Mouse (Mus musculus) intestine, embryonic 16.5 days (tissue): ENCODE results near the gene Ppp2r3a. TPM values are rescaled to one million over a fixed set of nuclear protein-coding genes. Genes with fewer than 3 reads are reported as not detected.
A peak's percentile ranks its signal among the peaks of the same experiment; 100 is the strongest.

ENCODE experiments used
- ATAC-seq: fragments of 200-750 bp; cut with Nextera tagmentation; 2 replicates; pipeline ENCODE4 v1.8.0; 2017; ENCODE audit warnings: moderate TSS enrichment, moderate library complexity
- H3K27ac ChIP-seq: fragments of 300-500 bp; sonication (generic); 2 replicates; pipeline ENCODE4 v1.5.1; 2014; ENCODE audit warnings: mild to moderate bottlenecking, low read length
- H3K27me3 ChIP-seq: fragments of 300-500 bp; sonication (generic); replicated peaks from 2 replicates; pipeline ENCODE4 v1.6.1; 2014; ENCODE audit warnings: low read length, control low read depth, mixed read lengths; ENCODE audit not compliant: control insufficient read depth, insufficient read depth
- H3K36me3 ChIP-seq: fragments of 300-500 bp; sonication (generic); 2 replicates; pipeline ENCODE4 v1.6.1; 2014; ENCODE audit warnings: low read length, control low read depth; ENCODE audit not compliant: control insufficient read depth, insufficient read depth
- H3K4me1 ChIP-seq: fragments of 300-500 bp; sonication (generic); 2 replicates; pipeline ENCODE4 v1.6.1; 2014; ENCODE audit warnings: low read length, control low read depth, mixed read lengths; ENCODE audit not compliant: control insufficient read depth, insufficient read depth
- H3K4me2 ChIP-seq: fragments of 300-500 bp; sonication (generic); 2 replicates; pipeline ENCODE4 v1.6.1; 2014; ENCODE audit warnings: low read depth, low read length, control low read depth
- H3K4me3 ChIP-seq: fragments of 300-500 bp; sonication (generic); 2 replicates; pipeline ENCODE4 v1.5.1; 2014; ENCODE audit warnings: mild to moderate bottlenecking, low read length
- H3K9ac ChIP-seq: fragments of 300-500 bp; sonication (generic); 2 replicates; pipeline ENCODE4 v1.6.1; 2014; ENCODE audit warnings: low read depth, low read length
- H3K9me3 ChIP-seq: fragments of 300-500 bp; sonication (generic); 2 replicates; pipeline ENCODE4 v1.6.1; 2016; ENCODE audit warnings: low read length, control low read depth; ENCODE audit not compliant: control insufficient read depth
- WGBS: fragments of 180-500 bp; shearing (Covaris S2); extraction: QIAGEN DNeasy Blood & Tissue Kit; methylation state at CpG from one replicate; pipeline ENCODE4 v1.1.7; 2014; 5-methylcytosine and 5-hydroxymethylcytosine counted together
- polyA plus RNA-seq: library from polyadenylated mRNA; unstranded; fragments of >200 nt; fragmentation: Nextera tagmentation; extraction: Ambion mirVana; gene quantifications from 2 replicates; pipeline ENCODE4 v1.2.1, GENCODE M21; 2015

The Ppp2r3a gene
- polyA plus RNA-seq, 1 experiment from 2014 or later: 7.4 TPM

DNA sequence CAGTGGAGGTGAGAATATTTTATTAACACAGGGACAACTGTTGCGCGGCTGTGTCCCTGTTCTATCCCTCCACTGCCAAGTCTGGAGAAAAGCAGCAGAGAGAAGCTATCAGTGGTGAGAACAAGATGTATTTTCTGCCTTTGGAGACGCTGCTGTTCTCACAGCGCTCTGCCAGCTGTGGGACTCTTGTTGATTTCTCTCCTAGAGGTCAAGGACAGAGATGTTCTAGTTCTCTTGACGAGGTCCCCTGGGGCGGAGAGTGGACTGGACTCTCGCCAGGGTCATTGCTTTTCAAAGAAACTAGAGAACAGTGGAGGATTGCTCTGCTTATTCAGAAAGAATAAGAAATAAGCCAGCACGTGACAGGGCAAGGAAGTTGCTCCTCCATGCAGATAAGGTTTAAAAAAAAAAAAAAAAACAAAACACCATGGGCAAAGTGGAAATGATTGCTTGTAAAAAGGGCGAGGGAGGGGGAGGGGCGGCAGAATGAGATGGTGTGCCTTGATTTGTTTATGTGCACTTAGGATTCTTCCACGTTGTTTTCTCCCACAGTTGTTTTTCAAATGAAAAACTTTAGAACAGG is 10.5 kb upstream of the Ppp2r3a start:
- no peak overlapping the region for H3K4me2 ChIP-seq

DNA sequence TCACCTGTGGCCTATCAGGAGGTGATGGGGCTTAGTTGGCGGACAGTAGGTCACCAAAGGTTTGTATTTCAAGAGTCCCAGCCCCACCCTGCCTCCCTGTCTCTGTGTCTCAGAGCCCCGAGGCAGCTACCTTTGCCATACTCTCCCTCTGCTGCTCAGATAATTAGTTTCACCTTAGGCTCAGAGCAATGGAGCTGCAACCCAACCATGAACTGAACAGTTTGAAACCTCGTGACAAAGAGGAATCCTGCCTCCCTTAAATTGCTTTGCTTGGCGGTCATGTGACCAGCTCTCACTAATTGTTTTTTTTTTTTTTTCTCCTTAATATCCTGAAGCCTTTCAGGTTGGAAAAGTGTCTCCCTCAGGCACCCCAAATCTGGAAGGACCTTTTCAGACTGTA is 9.8 kb upstream of the Ppp2r3a start:
- Histone ChIP-seq H3K4me2 (no peak overlapping the region), H3K4me3 (no peak overlapping the region), H3K4me1 (peaks cover 3% of the 10 kb centered on the region; the same call in 1 of the 2 replicates), H3K9me3 (no peaks in the 10 kb centered on the region), H3K36me3 (no peaks in the 10 kb centered on the region), H3K9ac (no peak overlapping the region), H3K27me3 (no peaks in the 10 kb centered on the region), H3K27ac (no peak overlapping the region)
- no peak for ATAC-seq
- 73% methylated on average over 4 of the region's 4 CpGs for WGBS

More for the DNA sequence above, 10.5 kb upstream of the Ppp2r3a start:
- no peaks in the 10 kb centered on the region for H3K36me3 ChIP-seq
- H3K4me3 ChIP-seq: no peak overlapping the region
- ATAC-seq: 0 out of 2 replicates have a peak, but pooled peaks have one; percentile 29
- no peaks in the 10 kb centered on the region for H3K27me3 ChIP-seq
- no peak overlapping the region for H3K9ac ChIP-seq
- no peak overlapping the region for H3K27ac ChIP-seq
- no peaks in the 10 kb centered on the region for H3K9me3 ChIP-seq
- WGBS: 45% methylated on average over 11 of the region's 11 CpGs
- H3K4me1 ChIP-seq: peaks cover 3% of the 10 kb centered on the region; the same call in 1 of the 2 replicates

- no peak overlapping the region for H3K9ac ChIP-seq
- no peaks in the 10 kb centered on the region for H3K9me3 ChIP-seq
- H3K4me2 ChIP-seq: no peak overlapping the region
- WGBS: 50% methylated on average over 3 of the region's 3 CpGs
- no peaks in the 10 kb centered on the region for H3K36me3 ChIP-seq
- peak overlapping the region; percentile 31; the same call in 1 of the 2 replicates for H3K27ac ChIP-seq
- no peaks in the 10 kb centered on the region for H3K27me3 ChIP-seq
- H3K4me1 ChIP-seq: peaks cover 12% of the 10 kb centered on the region
- no peak overlapping the region for H3K4me3 ChIP-seq
- ATAC-seq: peak; percentile 14; the same call in 1 of the 2 replicates
Measured at GRCm38 (mm10) chr9:101253136-101253535, 1.5 kb upstream of the Ppp2r3a start.

DNA sequence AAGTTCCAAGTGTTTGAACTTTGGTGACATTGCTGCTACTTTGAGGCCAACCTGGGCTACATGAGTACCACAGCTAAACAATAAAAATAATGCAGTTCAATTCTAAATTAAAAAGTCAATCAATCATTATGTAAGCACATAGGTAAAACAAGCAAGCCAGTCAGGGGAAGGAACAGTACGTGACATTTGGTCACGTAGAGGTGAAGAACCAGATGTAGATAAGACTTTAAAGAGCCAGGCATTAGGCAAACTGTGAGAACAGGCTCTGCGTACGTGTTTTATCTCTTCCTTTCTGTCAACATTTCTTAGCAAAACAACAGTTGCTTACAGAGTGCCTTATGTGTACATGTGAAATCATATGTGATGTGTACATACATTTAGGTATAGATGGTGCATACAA is 946 bp upstream of the Ppp2r3a start:
- Histone ChIP-seq H3K4me1 (peaks cover 12% of the 10 kb centered on the region), H3K36me3 (no peaks in the 10 kb centered on the region), H3K27me3 (no peaks in the 10 kb centered on the region), H3K4me3 (no peak overlapping the region), H3K27ac (no peak overlapping the region), H3K9me3 (no peaks in the 10 kb centered on the region), H3K9ac (no peak overlapping the region), H3K4me2 (no peak overlapping the region)
- ATAC-seq: no peak
- 51% methylated on average over 4 of the region's 4 CpGs for WGBS

- peaks cover 12% of the 10 kb centered on the region for H3K4me1 ChIP-seq
- H3K4me3 ChIP-seq: peak overlapping the region; percentile 90
- H3K4me2 ChIP-seq: peak overlapping the region; percentile 78
- under 1% methylated on average over 52 of the region's 61 CpGs for WGBS
- ATAC-seq: peak; percentile 97
- no peaks in the 10 kb centered on the region for H3K36me3 ChIP-seq
- H3K9me3 ChIP-seq: no peaks in the 10 kb centered on the region
- H3K9ac ChIP-seq: peak overlapping the region; percentile 90
- no peaks in the 10 kb centered on the region for H3K27me3 ChIP-seq
- H3K27ac ChIP-seq: peak overlapping the region; percentile 98
Measured at GRCm38 (mm10) chr9:101250981-101251643, 483 bp downstream of the Ppp2r3a start.

DNA sequence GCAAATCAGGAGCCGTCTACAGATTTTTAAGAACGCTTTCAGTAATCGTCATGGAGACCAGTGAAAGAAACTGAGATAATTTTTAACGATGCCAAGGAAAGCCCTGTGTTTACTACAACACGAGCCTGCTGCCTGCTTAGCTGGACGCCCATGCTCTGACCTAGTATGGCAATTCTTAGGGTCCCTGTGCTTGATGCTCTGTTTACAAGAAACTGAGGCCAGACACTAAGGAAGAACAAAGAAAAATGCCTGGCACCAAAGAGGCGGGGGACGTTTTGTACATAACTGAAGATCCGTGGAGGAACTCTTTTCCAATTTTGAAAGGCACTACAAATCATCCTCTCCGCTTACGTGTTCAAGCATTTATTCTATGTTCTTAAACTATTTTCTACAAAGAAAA is 1.1 kb downstream of the Ppp2r3a start:
- no peaks in the 10 kb centered on the region for H3K36me3 ChIP-seq
- H3K27ac ChIP-seq: peak overlapping the region; percentile 98
- H3K4me2 ChIP-seq: peak overlapping the region; percentile 78
- no peaks in the 10 kb centered on the region for H3K27me3 ChIP-seq
- ATAC-seq: no peak
- peak overlapping the region; percentile 90 for H3K4me3 ChIP-seq
- H3K4me1 ChIP-seq: peaks cover 12% of the 10 kb centered on the region
- 4% methylated on average over 11 of the region's 11 CpGs for WGBS
- H3K9ac ChIP-seq: peak overlapping the region; percentile 90
- H3K9me3 ChIP-seq: no peaks in the 10 kb centered on the region

- ATAC-seq: no peak
- 65% methylated on average over 4 of the region's 4 CpGs for WGBS
Measured at GRCm38 (mm10) chr9:101249626-101250025, 2.0 kb downstream of the Ppp2r3a start.

DNA sequence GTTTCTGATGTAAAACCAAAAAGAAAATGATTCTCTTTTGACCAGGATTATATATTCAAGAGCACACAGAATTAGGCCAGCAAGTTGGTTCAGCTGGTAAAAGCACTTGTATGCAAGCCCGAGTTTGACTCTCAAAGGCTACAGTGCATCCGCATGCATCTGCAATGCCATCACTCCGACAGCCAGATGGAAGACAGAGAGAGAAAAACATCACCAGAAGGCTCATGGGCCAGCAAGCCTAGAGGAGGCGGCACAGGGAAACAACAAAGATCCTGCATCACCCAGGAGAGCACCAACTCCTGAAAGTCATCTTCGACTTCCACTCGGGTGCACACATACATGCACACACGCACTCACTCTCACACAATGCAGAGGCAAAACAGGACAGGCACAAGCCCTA is 4.1 kb downstream of the Ppp2r3a start:
- Histone ChIP-seq H3K9me3 (no peaks in the 10 kb centered on the region), H3K36me3 (no peaks in the 10 kb centered on the region), H3K4me2 (no peak overlapping the region), H3K27ac (no peak overlapping the region), H3K9ac (no peak overlapping the region), H3K4me3 (no peak overlapping the region), H3K27me3 (no peaks in the 10 kb centered on the region), H3K4me1 (peaks cover 11% of the 10 kb centered on the region)
- WGBS: 74% methylated on average over 7 of the region's 7 CpGs
- ATAC-seq: no peak

More at GRCm38 (mm10) chr9:101249626-101250025, 2.0 kb downstream of the Ppp2r3a start:
- Histone ChIP-seq H3K4me1 (peaks cover 12% of the 10 kb centered on the region), H3K36me3 (no peaks in the 10 kb centered on the region), H3K4me3 (no peak overlapping the region), H3K27ac (no peak overlapping the region), H3K9me3 (no peaks in the 10 kb centered on the region), H3K27me3 (no peaks in the 10 kb centered on the region), H3K4me2 (no peak overlapping the region), H3K9ac (no peak overlapping the region)

DNA sequence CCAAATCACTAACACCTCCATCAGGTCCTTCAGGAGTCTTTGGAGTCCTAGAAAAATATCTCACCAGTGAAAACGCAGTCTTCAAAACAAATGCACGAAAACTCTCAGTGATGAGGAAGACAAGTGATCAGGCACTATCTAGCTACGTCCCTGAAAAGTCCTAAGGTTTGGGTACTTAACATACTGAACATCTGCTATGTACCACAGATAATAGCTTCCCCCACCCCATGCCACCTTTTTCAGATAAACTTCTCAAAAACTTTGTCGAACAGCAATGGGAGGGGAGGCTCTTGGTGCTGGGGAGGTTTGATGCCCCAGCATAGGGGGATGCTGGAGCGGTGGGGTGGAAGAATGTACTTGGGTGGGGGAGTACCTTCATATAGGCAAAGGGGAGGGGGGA is 6.1 kb downstream of the Ppp2r3a start:
- H3K27ac ChIP-seq: no peak overlapping the region
- H3K4me1 ChIP-seq: peaks cover 9% of the 10 kb centered on the region
- no peak overlapping the region for H3K9ac ChIP-seq
- no peak overlapping the region for H3K4me2 ChIP-seq
- H3K27me3 ChIP-seq: no peaks in the 10 kb centered on the region
- WGBS: 90% methylated on average over 5 of the region's 5 CpGs
- no peaks in the 10 kb centered on the region for H3K9me3 ChIP-seq
- ATAC-seq: no peak
- no peaks in the 10 kb centered on the region for H3K36me3 ChIP-seq
- H3K4me3 ChIP-seq: no peak overlapping the region
